Mouse (Mus musculus) right cerebral cortex, postnatal 25 days (tissue): ENCODE results near the gene Wwtr1.

Source experiments
- DNase-seq: peaks from one replicate; pipeline ENCODE4 v3.0.0; 2022

Wwtr1 gene

GRCm38 (mm10) chr3:57511816-57512586 is 63.7 kb downstream of the Wwtr1 start:
- no peak for DNase-seq

GRCm38 (mm10) chr3:57509945-57510675 is 65.6 kb downstream of the Wwtr1 start:
- no peak for DNase-seq

- no peak for DNase-seq
These were observed 69.7 kb downstream of the Wwtr1 start for GRCm38 (mm10) chr3:57505991-57506390.

- DNase-seq, result no peak
These were observed 71.0 kb downstream of the Wwtr1 start for GRCm38 (mm10) chr3:57504756-57505155.

- no peak for DNase-seq
These were observed 74.0 kb downstream of the Wwtr1 start for GRCm38 (mm10) chr3:57501596-57502220.

- DNase-seq, result no peak
These were observed 74.9 kb downstream of the Wwtr1 start for GRCm38 (mm10) chr3:57500846-57501245.

GRCm38 (mm10) chr3:57497791-57498190 is 77.9 kb downstream of the Wwtr1 start:
- DNase-seq, result no peak

GRCm38 (mm10) chr3:57496428-57496827 is 79.3 kb downstream of the Wwtr1 start:
- no peak for DNase-seq

GRCm38 (mm10) chr3:57487455-57488153 is 88.1 kb downstream of the Wwtr1 start:
- no peak for DNase-seq

- no peak for DNase-seq
These were observed 89.6 kb downstream of the Wwtr1 start for GRCm38 (mm10) chr3:57486068-57486467.

- DNase-seq, result no peak
These were observed 93.7 kb downstream of the Wwtr1 start for GRCm38 (mm10) chr3:57481981-57482380.

- DNase-seq, result no peak
These were observed 95.1 kb downstream of the Wwtr1 start for GRCm38 (mm10) chr3:57480640-57481039.

- DNase-seq, result no peak
These were observed 101.3 kb downstream of the Wwtr1 start for GRCm38 (mm10) chr3:57474421-57474820.

GRCm38 (mm10) chr3:57472407-57472806 is 103.3 kb downstream of the Wwtr1 start:
- DNase-seq, result no peak

- DNase-seq, result peak; percentile 8
These were observed 104.6 kb downstream of the Wwtr1 start for GRCm38 (mm10) chr3:57470981-57471601.

- no peak for DNase-seq
These were observed 105.4 kb downstream of the Wwtr1 start for GRCm38 (mm10) chr3:57470326-57470725.

GRCm38 (mm10) chr3:57469325-57469724 is 106.4 kb downstream of the Wwtr1 start:
- DNase-seq, result no peak

- no peak for DNase-seq
These were observed 109.4 kb downstream of the Wwtr1 start for GRCm38 (mm10) chr3:57466289-57466688.

GRCm38 (mm10) chr3:57463302-57463701 is 112.4 kb downstream of the Wwtr1 start:
- no peak for DNase-seq

- no peak for DNase-seq
These were observed 117.1 kb downstream of the Wwtr1 start for GRCm38 (mm10) chr3:57458652-57459051.

- DNase-seq, result peak; percentile 45
These were observed 127.3 kb downstream of the Wwtr1 start for GRCm38 (mm10) chr3:57448445-57448844.

GRCm38 (mm10) chr3:57447889-57448288 is 127.8 kb downstream of the Wwtr1 start:
- no peak for DNase-seq

GRCm38 (mm10) chr3:57445706-57446105 is 130.0 kb downstream of the Wwtr1 start:
- no peak for DNase-seq
